Mouse (Mus musculus): ENCODE measurements around the gene Gm20883. TPM values are rescaled to one million over a fixed set of nuclear protein-coding genes. Genes with fewer than 3 reads are reported as not detected.
"Not testable (repeated sequence)": the region's sequence is repeated elsewhere in the genome, so short reads cannot be mapped to it uniquely, and the experiment has no call there.

Gene Gm20883
- total RNA-seq (2021), result not detected
- long read RNA-seq, experiment 1, result 0 reads
- long read RNA-seq, experiment 2, result 0 reads

DNA sequence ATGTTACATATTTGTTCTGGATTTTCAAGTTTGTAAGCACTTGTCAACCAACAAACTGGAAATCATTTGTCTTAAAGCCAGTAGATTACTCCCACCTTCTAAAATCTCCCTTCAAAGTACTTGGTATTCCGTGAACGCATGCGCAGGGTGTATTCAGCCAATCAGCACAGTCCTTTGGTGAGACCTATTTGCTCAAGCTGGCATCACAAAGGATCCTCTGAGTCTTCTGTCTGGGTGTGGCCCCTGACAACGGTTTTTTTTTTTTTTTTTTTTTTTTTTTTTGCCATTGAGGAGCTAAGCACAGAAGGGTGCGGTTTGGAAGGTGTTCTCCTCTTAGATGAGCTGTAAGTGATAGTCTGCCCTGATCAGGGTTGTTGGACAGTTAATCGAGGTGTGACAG, at the start of gene Gm20883:
Gm20883 (plus strand) TSS at position 301 of the 400 bp plus-strand sequence.
- not testable (repeated sequence) for DNase-seq (ENCODE audit: low spot score in 2 of 2)
